Mouse (Mus musculus) ES-Bruce4 (cell line): ENCODE measurements around the gene Exosc8.

Experiments
- CTCF ChIP-seq: IDR thresholded peaks from one replicate; pipeline ENCODE4 v1.8.1; 2011; ENCODE audit warnings: low read depth, low read length
- EP300 ChIP-seq: IDR thresholded peaks from 2 replicates; pipeline ENCODE4 v1.6.1; 2011; ENCODE audit warnings: low read depth, low read length; ENCODE audit not compliant: insufficient read depth
- POLR2A ChIP-seq: IDR thresholded peaks from one replicate; pipeline ENCODE4 v1.8.1; 2011; ENCODE audit warnings: low read length; ENCODE audit not compliant: insufficient read depth

- TF ChIP-seq CTCF, result no peak
- no peak for TF ChIP-seq POLR2A
- no peak for TF ChIP-seq EP300
Observed at GRCm38 (mm10) chr3:54689091-54689490, 46.1 kb downstream of the Exosc8 start.
